Mouse (Mus musculus) embryonic facial prominence, embryonic 13.5 days (tissue): ENCODE results near the gene Ier5. TPM values are rescaled to one million over a fixed set of nuclear protein-coding genes. Genes with fewer than 3 reads are reported as not detected.

ENCODE experiments used
- ATAC-seq: fragments of 200-750 bp; cut with Nextera tagmentation; 2 replicates; pipeline ENCODE4 v1.8.0; 2017; ENCODE audit warnings: low read depth; ENCODE audit not compliant: insufficient number of reproducible peaks, insufficient read depth, low FRiP score, low TSS enrichment
- H3K27ac ChIP-seq: fragments of 300-500 bp; sonication (generic); 2 replicates; pipeline ENCODE4 v1.5.1; 2015; ENCODE audit warnings: moderate library complexity, mild to moderate bottlenecking, inconsistent platforms
- H3K27me3 ChIP-seq: fragments of 300-500 bp; sonication (generic); 2 replicates; pipeline ENCODE4 v1.6.1; 2015; ENCODE audit warnings: mild to moderate bottlenecking, inconsistent platforms
- H3K36me3 ChIP-seq: fragments of 300-500 bp; sonication (generic); 2 replicates; pipeline ENCODE4 v1.6.1; 2015; ENCODE audit warnings: mild to moderate bottlenecking, inconsistent platforms
- H3K4me1 ChIP-seq: fragments of 300-500 bp; sonication (generic); 2 replicates; pipeline ENCODE4 v1.6.1; 2015; ENCODE audit warnings: inconsistent platforms
- H3K4me2 ChIP-seq: fragments of 300-500 bp; sonication (generic); 2 replicates; pipeline ENCODE4 v1.6.1; 2015; ENCODE audit warnings: moderate library complexity, mild to moderate bottlenecking, inconsistent platforms
- H3K4me3 ChIP-seq: fragments of 300-500 bp; sonication (generic); 2 replicates; pipeline ENCODE4 v1.5.1; 2015; ENCODE audit warnings: mild to moderate bottlenecking, inconsistent platforms
- H3K9ac ChIP-seq: fragments of 300-500 bp; sonication (generic); 2 replicates; pipeline ENCODE4 v1.6.1; 2015; ENCODE audit warnings: mild to moderate bottlenecking, inconsistent platforms
- H3K9me3 ChIP-seq: fragments of 300-500 bp; sonication (generic); 2 replicates; pipeline ENCODE4 v1.6.1; 2016; ENCODE audit warnings: inconsistent platforms
- WGBS: fragments of 180-500 bp; shearing (Covaris S2); methylation state at CpG from one replicate; pipeline ENCODE4 v1.1.7; 2015; ENCODE audit warnings: mixed read lengths; 5-methylcytosine and 5-hydroxymethylcytosine counted together
- polyA plus RNA-seq: library from polyadenylated mRNA; unstranded; fragments of >200 nt; fragmentation: Nextera tagmentation; extraction: Ambion mirVana; gene quantifications from 2 replicates; pipeline ENCODE4 v1.2.1, GENCODE M21; 2015

Ier5 gene
- polyA plus RNA-seq, 1 experiment from 2014 or later: 9.2 TPM

GRCm38 (mm10) chr1:155074856-155075255 is 24.6 kb downstream of the Ier5 start:
- 75% methylated on average over 7 of the region's 7 CpGs for WGBS
- Histone ChIP-seq H3K9me3 (no peaks in the 10 kb centered on the region), H3K4me3 (no peak overlapping the region), H3K4me1 (peaks cover 53% of the 10 kb centered on the region), H3K36me3 (no peaks in the 10 kb centered on the region), H3K27ac (no peak overlapping the region), H3K4me2 (no peak overlapping the region), H3K27me3 (no peaks in the 10 kb centered on the region), H3K9ac (no peak overlapping the region)
- ATAC-seq: no peak

- no peaks in the 10 kb centered on the region for H3K36me3 ChIP-seq
- no peak for ATAC-seq
- H3K4me3 ChIP-seq: no peak overlapping the region
- H3K4me1 ChIP-seq: peaks cover 53% of the 10 kb centered on the region
- no peak overlapping the region for H3K4me2 ChIP-seq
- H3K27ac ChIP-seq: no peak overlapping the region
- H3K9ac ChIP-seq: no peak overlapping the region
- no peaks in the 10 kb centered on the region for H3K27me3 ChIP-seq
- 79% methylated on average over 6 of the region's 6 CpGs for WGBS
- no peaks in the 10 kb centered on the region for H3K9me3 ChIP-seq
Measured at GRCm38 (mm10) chr1:155073905-155074304, 25.5 kb downstream of the Ier5 start.

GRCm38 (mm10) chr1:155073133-155073532 is 26.3 kb downstream of the Ier5 start:
- Histone ChIP-seq H3K27ac (no peak overlapping the region; the same call in 1 of the 2 replicates), H3K4me3 (no peak overlapping the region), H3K27me3 (no peaks in the 10 kb centered on the region), H3K36me3 (no peaks in the 10 kb centered on the region), H3K9ac (0 out of 2 replicates have a peak overlapping the region, but pooled peaks have one; percentile 32), H3K4me1 (peaks cover 52% of the 10 kb centered on the region), H3K9me3 (no peaks in the 10 kb centered on the region), H3K4me2 (no peak overlapping the region)
- no peak for ATAC-seq
- 26% methylated on average over 7 of the region's 7 CpGs for WGBS

GRCm38 (mm10) chr1:155071287-155071876 is 28.1 kb downstream of the Ier5 start:
- H3K27ac ChIP-seq: no peak overlapping the region
- H3K36me3 ChIP-seq: no peaks in the 10 kb centered on the region
- peaks cover 48% of the 10 kb centered on the region for H3K4me1 ChIP-seq

DNA sequence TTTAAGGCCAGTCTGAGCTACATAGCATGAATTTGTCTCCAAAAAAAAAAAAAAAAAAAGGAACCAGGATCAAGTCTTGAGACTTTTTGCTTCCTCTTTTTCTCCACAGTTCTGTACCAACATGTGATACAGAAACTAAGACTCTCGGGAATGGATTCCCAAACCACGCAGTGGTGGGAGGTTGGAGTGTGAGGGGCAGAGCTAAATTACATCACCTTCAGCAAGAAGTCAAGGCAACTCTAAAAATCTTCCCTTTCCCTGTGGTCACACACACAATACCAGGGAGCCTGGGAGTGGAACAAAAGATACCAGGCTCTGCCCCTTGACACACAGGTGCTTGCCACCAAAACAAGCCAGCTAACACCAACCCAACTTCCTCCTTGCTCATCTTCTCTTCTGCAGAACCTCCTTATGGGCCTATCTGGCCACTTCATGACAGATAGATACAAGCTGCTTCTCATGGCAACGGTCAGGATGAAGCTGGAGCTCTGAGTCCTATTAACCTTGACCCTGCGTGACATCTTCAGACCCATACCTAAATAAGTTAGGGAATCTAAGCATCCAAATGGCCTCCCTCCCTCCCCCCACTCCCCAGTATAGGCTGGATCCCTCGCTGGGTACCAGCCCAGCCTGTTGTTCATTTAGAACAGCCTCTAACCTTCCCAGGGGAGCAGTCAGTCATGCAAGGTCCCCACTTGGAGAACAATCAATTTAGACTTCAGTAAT is 28.7 kb downstream of the Ier5 start:
- WGBS: 41% methylated on average over 5 of the region's 5 CpGs
- no peak for ATAC-seq
- H3K4me3 ChIP-seq: no peak overlapping the region

More at GRCm38 (mm10) chr1:155071287-155071876, 28.1 kb downstream of the Ier5 start:
- H3K9ac ChIP-seq: peak overlapping the region; percentile 45; the same call in 1 of the 2 replicates
- ATAC-seq: no peak
- H3K9me3 ChIP-seq: no peaks in the 10 kb centered on the region
- H3K27me3 ChIP-seq: no peaks in the 10 kb centered on the region
- WGBS: 24% methylated on average over 7 of the region's 7 CpGs
- H3K4me2 ChIP-seq: no peak overlapping the region
- no peak overlapping the region for H3K4me3 ChIP-seq

GRCm38 (mm10) chr1:155069696-155070095 is 29.7 kb downstream of the Ier5 start:
- WGBS: 46% methylated on average over 7 of the region's 7 CpGs
- no peak for ATAC-seq
- H3K36me3 ChIP-seq: no peaks in the 10 kb centered on the region
- no peaks in the 10 kb centered on the region for H3K27me3 ChIP-seq
- no peak overlapping the region for H3K9ac ChIP-seq
- H3K9me3 ChIP-seq: no peaks in the 10 kb centered on the region
- H3K4me3 ChIP-seq: no peak overlapping the region
- no peak overlapping the region for H3K4me2 ChIP-seq
- no peak overlapping the region; the same call in 1 of the 2 replicates for H3K27ac ChIP-seq
- H3K4me1 ChIP-seq: peaks cover 49% of the 10 kb centered on the region

More for the DNA sequence above, 28.7 kb downstream of the Ier5 start:
- Histone ChIP-seq H3K4me2 (no peak overlapping the region), H3K9ac (no peak overlapping the region), H3K9me3 (no peaks in the 10 kb centered on the region), H3K27me3 (no peaks in the 10 kb centered on the region), H3K4me1 (peaks cover 54% of the 10 kb centered on the region), H3K27ac (no peak overlapping the region), H3K36me3 (no peaks in the 10 kb centered on the region)

GRCm38 (mm10) chr1:155066196-155066595 is 33.2 kb downstream of the Ier5 start:
- Histone ChIP-seq H3K4me1 (peaks cover 20% of the 10 kb centered on the region), H3K36me3 (no peaks in the 10 kb centered on the region), H3K27me3 (peaks cover 6% of the 10 kb centered on the region; the same call in 1 of the 2 replicates), H3K4me2 (no peak overlapping the region), H3K9ac (peak overlapping the region; percentile 4; the same call in 1 of the 2 replicates), H3K4me3 (no peak overlapping the region), H3K27ac (peak overlapping the region; percentile 39; the same call in 1 of the 2 replicates), H3K9me3 (no peaks in the 10 kb centered on the region)
- WGBS: 46% methylated on average over 5 of the region's 5 CpGs
- no peak for ATAC-seq

GRCm38 (mm10) chr1:155065068-155065701 is 34.3 kb downstream of the Ier5 start:
- Histone ChIP-seq H3K4me2 (no peak overlapping the region), H3K27ac (no peak overlapping the region), H3K4me1 (peaks cover 21% of the 10 kb centered on the region), H3K4me3 (no peak overlapping the region), H3K36me3 (no peaks in the 10 kb centered on the region), H3K9ac (no peak overlapping the region), H3K9me3 (no peaks in the 10 kb centered on the region), H3K27me3 (peaks cover 6% of the 10 kb centered on the region; the same call in 1 of the 2 replicates)
- WGBS: 79% methylated on average over 11 of the region's 11 CpGs
- no peak for ATAC-seq

DNA sequence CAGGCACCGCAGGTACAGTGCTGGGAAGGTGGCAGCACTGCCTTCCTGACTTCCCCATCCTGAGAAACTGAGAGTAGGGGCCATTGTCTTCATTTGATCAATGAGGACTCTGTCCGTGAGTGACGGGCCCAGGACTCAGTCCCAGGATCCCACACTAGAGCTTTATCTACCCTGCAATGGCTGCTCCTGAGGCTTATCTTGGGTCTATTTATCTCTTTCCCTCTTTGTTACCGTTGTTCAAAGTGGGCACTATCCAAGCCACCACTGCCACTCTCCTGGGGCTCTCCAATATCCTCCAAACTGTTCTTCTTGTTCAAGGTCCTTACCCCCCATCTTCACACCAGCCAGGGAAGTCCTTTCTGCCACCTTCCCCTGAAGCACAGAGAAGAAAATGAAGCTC is 34.8 kb downstream of the Ier5 start:
- H3K9ac ChIP-seq: no peak overlapping the region
- peaks cover 6% of the 10 kb centered on the region; the same call in 1 of the 2 replicates for H3K27me3 ChIP-seq
- peaks cover 26% of the 10 kb centered on the region for H3K4me1 ChIP-seq
- H3K4me3 ChIP-seq: no peak overlapping the region
- no peaks in the 10 kb centered on the region for H3K36me3 ChIP-seq
- H3K9me3 ChIP-seq: no peaks in the 10 kb centered on the region
- H3K4me2 ChIP-seq: no peak overlapping the region
- WGBS: 57% methylated on average over 4 of the region's 4 CpGs
- no peak overlapping the region for H3K27ac ChIP-seq
- ATAC-seq: no peak

DNA sequence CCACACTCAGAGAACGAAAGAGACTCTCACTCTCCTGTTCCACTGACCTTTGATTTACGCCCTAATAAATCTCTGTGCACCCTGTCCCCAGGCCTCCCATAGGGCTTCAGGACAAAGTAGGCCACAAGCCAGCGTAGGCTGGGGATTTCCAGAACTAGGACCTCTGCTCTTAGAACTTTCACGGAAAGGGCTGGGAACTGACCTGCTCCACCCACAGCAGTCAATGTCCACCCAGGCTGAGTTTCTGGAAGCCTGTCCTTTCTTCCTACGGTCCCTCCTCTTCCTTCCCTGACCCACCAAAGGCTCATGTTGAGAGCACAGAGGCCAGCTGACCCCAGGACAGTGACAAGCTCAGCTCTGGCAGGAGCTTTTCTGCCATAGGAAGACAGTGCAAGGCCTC is 35.3 kb downstream of the Ier5 start:
- Histone ChIP-seq H3K27ac (no peak overlapping the region), H3K4me2 (no peak overlapping the region)
- 87% methylated on average over 5 of the region's 5 CpGs for WGBS

DNA sequence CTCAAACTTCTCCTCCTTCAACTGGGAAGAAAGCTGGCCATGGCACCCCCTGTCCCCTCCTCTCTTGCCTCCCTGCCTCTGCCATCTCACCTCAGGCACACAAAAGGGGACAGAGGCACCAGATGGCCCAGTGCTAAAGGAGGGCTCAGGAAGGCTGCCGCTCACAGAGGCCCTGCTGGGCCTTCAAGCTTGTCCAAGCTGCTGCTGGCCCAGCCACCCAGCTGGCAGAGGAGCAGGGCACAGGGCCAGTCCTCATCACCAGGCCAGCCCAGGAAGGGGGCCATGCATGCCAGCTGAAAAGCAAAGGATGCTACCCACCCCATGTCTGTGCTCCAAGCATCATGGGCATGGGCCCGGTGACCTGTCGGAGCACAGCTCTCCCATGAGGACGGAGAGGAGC is 36.5 kb downstream of the Ier5 start:
- Histone ChIP-seq H3K27ac (no peak overlapping the region), H3K4me3 (no peak overlapping the region), H3K4me2 (no peak overlapping the region), H3K36me3 (no peaks in the 10 kb centered on the region), H3K4me1 (peaks cover 34% of the 10 kb centered on the region), H3K9me3 (no peaks in the 10 kb centered on the region), H3K9ac (no peak overlapping the region), H3K27me3 (peaks cover 6% of the 10 kb centered on the region; the same call in 1 of the 2 replicates)
- ATAC-seq: no peak
- WGBS: 87% methylated on average over 4 of the region's 4 CpGs

More for the DNA sequence above, 35.3 kb downstream of the Ier5 start:
- Histone ChIP-seq H3K36me3 (no peaks in the 10 kb centered on the region), H3K4me3 (no peak overlapping the region), H3K9ac (no peak overlapping the region), H3K27me3 (peaks cover 6% of the 10 kb centered on the region; the same call in 1 of the 2 replicates), H3K9me3 (no peaks in the 10 kb centered on the region), H3K4me1 (peaks cover 31% of the 10 kb centered on the region)
- ATAC-seq: no peak
